Mouse (Mus musculus) activated CD4-positive, CD25-positive, alpha-beta regulatory T cell, adult 4 months (primary cell): Measurements from ENCODE around the gene Ccl1. TPM values are rescaled to one million over a fixed set of nuclear protein-coding genes. Genes with fewer than 3 reads are reported as not detected.

Experiments used
- polyA plus RNA-seq, 2 experiments: library from polyadenylated mRNA; unstranded; fragments of 100-300 nt; shearing (Covaris generic); gene quantifications; one replicate each; pipeline ENCODE4 v1.2.1; 2017

The Ccl1 gene
- polyA plus RNA-seq, 2 experiments from 2014 or later = 15.6 to 36.8 TPM

Other genes with a start within 250 kb of the Ccl1 start
- gene Ccl11, start 247.9 kb downstream of the Ccl1 start, polyA plus RNA-seq = not detected
- not detected for gene Ccl12, start 203.8 kb downstream of the Ccl1 start, polyA plus RNA-seq
- gene Ccl8, start 190.5 kb downstream of the Ccl1 start, polyA plus RNA-seq = 1 to 10 TPM in 1 of 2 experiments, not detected in 1; 2.6 TPM
- gene Tmem132e, start 83.2 kb upstream of the Ccl1 start, polyA plus RNA-seq = not detected